ENCODE assay signal across 8 mouse cellular contexts in the genomic region with DNA sequence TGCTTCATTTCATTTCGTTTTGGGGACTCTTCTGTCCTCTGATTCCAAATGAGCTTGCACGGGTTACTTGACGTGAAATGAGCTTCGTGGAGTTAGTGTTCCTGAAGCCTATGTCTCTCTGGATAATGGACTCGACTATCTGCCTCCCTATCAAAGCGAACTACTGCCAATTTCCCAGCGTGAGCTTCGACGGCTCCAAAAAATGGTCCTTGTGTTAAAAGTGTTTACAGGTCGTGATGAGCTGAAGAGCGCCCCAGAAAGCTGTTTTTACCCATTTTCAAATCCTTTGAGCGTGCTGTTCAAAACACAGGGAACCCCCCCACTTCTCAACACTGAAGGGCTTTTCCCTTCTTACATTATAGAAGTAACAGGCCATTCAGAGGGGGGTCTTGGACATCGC. TPM values are rescaled to one million over a fixed set of nuclear protein-coding genes. Genes with fewer than 3 reads are reported as not detected.
DNase-seq lines count a peak whose midpoint lies in the region; ATAC-seq and TF ChIP-seq lines count a peak whose summit lies in the region.

No protein-coding gene starts in this region.

- POLR2A ChIA-PET in Patski (lab: Charles Lee): interaction anchor here (1.0 to 1.2 kb wide), 3 partner anchors 9 to 72 kb away, joined by 3 read pairs; partner anchors contain the start of gene Fbxo28

- H3K36me3 ChIP-seq in kidney, embryonic 15.5 days: no peaks in the 10 kb centered on the region
- no peaks in the 10 kb centered on the region for H3K36me3 ChIP-seq in embryonic facial prominence, embryonic 15.5 days
- H3K36me3 ChIP-seq in liver, embryonic 11.5 days (ENCODE audit: control insufficient read depth, insufficient read depth, low read length): no peaks in the 10 kb centered on the region

- CTCF ChIA-PET in Patski (lab: Charles Lee): interaction anchor here (1.0 kb wide), 1 partner anchor 27 kb away, joined by 3 read pairs; no protein-coding TSS in a partner anchor

- no peak for DNase-seq in kidney, adult 18-20 months
- no peak for DNase-seq in Patski (ENCODE audit: low read depth, low spot score)
- no peak for DNase-seq in liver, embryonic 11.5 days (ENCODE audit: low spot score)
- DNase-seq in c-Kit-positive CD71-positive TER-119-positive erythroid progenitor cells, embryonic 14.5 days (ENCODE audit: low spot score): no peak
- DNase-seq in kidney, adult 11 months: no peak
- DNase-seq in gastrocnemius, postnatal 25 days: no peak

- peak overlapping the region; percentile 91 for H3K27ac ChIP-seq in kidney, embryonic 15.5 days
- H3K27ac ChIP-seq in embryonic facial prominence, embryonic 15.5 days (replicated peaks): peak overlapping the region; percentile 93
- 0 out of 2 replicates have a peak overlapping the region, but pooled peaks have one; percentile 49 for H3K27ac ChIP-seq in liver, embryonic 11.5 days (ENCODE audit: low read depth, low read length)

- no peaks in the 10 kb centered on the region for H3K27me3 ChIP-seq in kidney, embryonic 15.5 days
- H3K27me3 ChIP-seq in Patski: no peaks in the 10 kb centered on the region
- H3K27me3 ChIP-seq in embryonic facial prominence, embryonic 15.5 days: no peaks in the 10 kb centered on the region
- no peaks in the 10 kb centered on the region for H3K27me3 ChIP-seq in liver, embryonic 11.5 days (replicated peaks; ENCODE audit: control insufficient read depth, insufficient read depth, low read length)

- peaks cover 28% of the 10 kb centered on the region for H3K4me1 ChIP-seq in kidney, embryonic 15.5 days
- H3K4me1 ChIP-seq in embryonic facial prominence, embryonic 15.5 days: peaks cover 35% of the 10 kb centered on the region
- peaks cover 7% of the 10 kb centered on the region for H3K4me1 ChIP-seq in liver, embryonic 11.5 days (replicated peaks; ENCODE audit: control insufficient read depth, insufficient read depth, low read length)

- H3K4me3 ChIP-seq in kidney, embryonic 15.5 days (replicated peaks): peak overlapping the region; percentile 92
- peak overlapping the region; percentile 72 for H3K4me3 ChIP-seq in embryonic facial prominence, embryonic 15.5 days (replicated peaks)
- peak overlapping the region; percentile 87 for H3K4me3 ChIP-seq in liver, embryonic 11.5 days (ENCODE audit: low read depth, low read length)

- TF ChIP-seq CTCF in Patski (IDR thresholded peaks at IDR 0.05): no peak

- H3K9me3 ChIP-seq in kidney, embryonic 15.5 days (replicated peaks): no peaks in the 10 kb centered on the region
- H3K9me3 ChIP-seq in embryonic facial prominence, embryonic 15.5 days (replicated peaks): no peaks in the 10 kb centered on the region
- no peaks in the 10 kb centered on the region for H3K9me3 ChIP-seq in liver, embryonic 11.5 days (ENCODE audit: control insufficient read depth, low read length)

- WGBS in kidney, embryonic 15.5 days: 2% methylated on average over 13 of the region's 13 CpGs
- 3% methylated on average over 13 of the region's 13 CpGs for WGBS in embryonic facial prominence, embryonic 15.5 days
- 6% methylated on average over 13 of the region's 13 CpGs for WGBS in liver, embryonic 11.5 days

- H3K9ac ChIP-seq in kidney, embryonic 15.5 days: peak overlapping the region; percentile 67
- H3K9ac ChIP-seq in embryonic facial prominence, embryonic 15.5 days: peak overlapping the region; percentile 46
- H3K9ac ChIP-seq in liver, embryonic 11.5 days (ENCODE audit: low read depth, low read length): peak overlapping the region; percentile 76

- in situ Hi-C loops in Patski (cut with MboI; ENCODE audit: low pct_unique_long_range_greater_than_20kb): no loop called here

- no peak for ATAC-seq in kidney, embryonic 15.5 days (replicated peaks; ENCODE audit: low FRiP score)
- ATAC-seq in Patski: peak; percentile 5
- no peak for ATAC-seq in embryonic facial prominence, embryonic 15.5 days (ENCODE audit: insufficient number of reproducible peaks, low FRiP score, low TSS enrichment, low read depth)
- no peak for ATAC-seq in liver, embryonic 11.5 days (replicated peaks; ENCODE audit: low FRiP score)

- H3K4me2 ChIP-seq in kidney, embryonic 15.5 days: peak overlapping the region; percentile 72
- H3K4me2 ChIP-seq in embryonic facial prominence, embryonic 15.5 days (replicated peaks): peak overlapping the region; percentile 70
- peak overlapping the region; percentile 76 for H3K4me2 ChIP-seq in liver, embryonic 11.5 days

RNA-seq across cellular contexts. Expression of gene Trp53bp2, which starts 0.7 kb away (rescaled TPM):
- polyA plus RNA-seq in kidney, embryonic 15.5 days (2015; fragmentation: Nextera tagmentation; extraction: Ambion mirVana): 27.2 and 27.8 TPM in 2 replicates
- 35.4 TPM for polyA plus RNA-seq in Patski (2021)
- 23.8 and 25.1 TPM in 2 replicates for polyA plus RNA-seq in embryonic facial prominence, embryonic 15.5 days (2015; fragmentation: Nextera tagmentation; extraction: Ambion mirVana)
- polyA plus RNA-seq in liver, embryonic 11.5 days (2014; fragmentation: Nextera tagmentation; extraction: Ambion mirVana): 12.3 and 14.0 TPM in 2 replicates
- 1 to 10 TPM; 8.5 to 8.6 TPM for total RNA-seq in gastrocnemius, postnatal 25 days (2021)
